Mouse (Mus musculus): ENCODE results near the gene Ramp2. TPM values are rescaled to one million over a fixed set of nuclear protein-coding genes. Genes with fewer than 3 reads are reported as not detected.

Ramp2 gene
- total and polyA plus RNA-seq, 2 experiments from 2014 or later = 66.1 to 111 TPM

DNA sequence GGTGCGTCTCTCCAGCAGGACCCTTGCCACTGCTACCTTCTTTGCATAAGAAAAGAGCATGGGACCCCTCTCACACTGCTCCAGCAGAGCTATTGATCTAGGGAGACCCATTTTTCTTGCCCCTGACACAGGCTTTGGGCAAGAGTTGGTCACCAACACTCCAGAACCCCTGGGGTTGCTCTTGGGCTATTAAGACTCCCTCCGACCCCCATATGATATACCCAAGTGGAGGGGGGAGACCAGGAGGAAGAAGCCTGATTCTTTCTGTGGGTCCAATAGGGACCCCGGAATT lies 18.1 kb downstream of the Ramp2 start:
- no peak overlapping the region for H3K4me2 ChIP-seq (ENCODE audit: low read depth, low read length)
- WGBS = 11% methylated on average over 3 of the region's 3 CpGs
- no peaks in the 10 kb centered on the region for H3K9me3 ChIP-seq (ENCODE audit: low read length)
- TF ChIP-seq CTCF (IDR thresholded peaks at IDR 0.05; ENCODE audit: low read depth) = no peak
- H3K27me3 ChIP-seq (ENCODE audit: insufficient read depth, low read length) = peaks cover 15% of the 10 kb centered on the region
- H3K9ac ChIP-seq (replicated peaks; ENCODE audit: low read length) = no peak overlapping the region
- peaks cover 20% of the 10 kb centered on the region for H3K4me1 ChIP-seq (ENCODE audit: insufficient read depth, low read length)
- DNase-seq (ENCODE audit: low spot score) (no peak), ATAC-seq (no peak)
- no peak overlapping the region for H3K27ac ChIP-seq
- 0 out of 2 replicates have a peak, but pooled peaks cover 1% of the 10 kb centered on the region for H3K36me3 ChIP-seq (ENCODE audit: insufficient read depth, low read length)
- no peak overlapping the region for H3K4me3 ChIP-seq (ENCODE audit: low read length)

DNA sequence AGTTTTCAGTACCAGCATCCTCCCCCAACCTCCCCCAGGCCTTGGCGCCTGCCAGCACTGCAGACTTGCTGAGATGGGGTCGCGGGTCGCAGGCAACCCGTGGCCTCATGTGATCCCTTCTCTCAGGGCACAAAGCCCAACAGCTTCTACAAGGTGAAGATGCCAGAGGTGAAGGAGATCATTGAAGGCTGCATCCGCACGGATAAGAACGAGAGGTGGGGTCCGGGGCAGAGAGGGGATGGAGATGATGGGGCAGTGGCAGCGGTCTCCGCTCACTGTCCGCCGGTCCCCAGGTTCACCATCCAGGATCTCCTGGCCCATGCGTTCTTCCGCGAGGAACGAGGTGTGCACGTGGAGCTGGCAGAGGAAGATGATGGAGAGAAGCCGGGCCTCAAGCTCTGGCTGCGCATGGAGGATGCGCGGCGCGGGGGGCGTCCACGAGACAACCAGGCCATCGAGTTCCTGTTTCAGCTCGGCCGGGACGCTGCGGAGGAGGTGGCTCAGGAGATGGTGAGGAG lies 19.2 kb downstream of the Ramp2 start:
- H3K9ac ChIP-seq (replicated peaks; ENCODE audit: low read length) = peak overlapping the region; percentile 25; the same call in 1 of the 2 replicates
- no peak for TF ChIP-seq CTCF (IDR thresholded peaks at IDR 0.05; ENCODE audit: low read depth)
- H3K4me3 ChIP-seq (ENCODE audit: low read length) = peak overlapping the region; percentile 29
- peaks cover 18% of the 10 kb centered on the region for H3K4me1 ChIP-seq (ENCODE audit: insufficient read depth, low read length)
- 3% methylated on average over 31 of the region's 31 CpGs for WGBS
- no peaks in the 10 kb centered on the region for H3K36me3 ChIP-seq (ENCODE audit: insufficient read depth, low read length)
- no peak overlapping the region for H3K27ac ChIP-seq
- peak overlapping the region; percentile 53 for H3K4me2 ChIP-seq (ENCODE audit: low read depth, low read length)
- peaks cover 15% of the 10 kb centered on the region for H3K27me3 ChIP-seq (ENCODE audit: insufficient read depth, low read length)
- H3K9me3 ChIP-seq (ENCODE audit: low read length) = no peaks in the 10 kb centered on the region
- DNase-seq (ENCODE audit: low spot score) (peak; percentile 11), ATAC-seq (no peak)

DNA sequence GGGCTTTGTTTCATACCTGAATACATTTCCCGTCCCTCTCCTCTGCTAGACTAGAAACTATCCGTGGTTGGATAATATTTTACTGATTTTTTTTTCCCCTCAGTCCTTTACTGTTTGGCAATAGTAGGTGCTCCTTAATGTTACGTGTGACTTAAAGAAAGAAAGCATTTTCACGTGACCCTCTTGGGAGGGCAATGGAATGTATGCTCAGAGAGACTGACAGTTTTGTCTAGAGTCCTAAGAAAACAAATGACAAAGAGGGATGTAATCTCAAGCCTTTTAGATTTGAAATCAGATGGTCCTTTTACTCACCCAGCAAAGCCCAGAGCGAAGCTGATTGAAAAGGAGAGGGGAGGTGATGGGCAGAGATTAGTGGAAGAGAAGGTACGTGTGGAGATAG lies 20.1 kb downstream of the Ramp2 start:
- peak overlapping the region; percentile 53 for H3K4me2 ChIP-seq (ENCODE audit: low read depth, low read length)
- no peak overlapping the region for H3K9ac ChIP-seq (replicated peaks; ENCODE audit: low read length)
- peaks cover 15% of the 10 kb centered on the region for H3K27me3 ChIP-seq (ENCODE audit: insufficient read depth, low read length)
- 23% methylated on average over 6 of the region's 6 CpGs for WGBS
- H3K4me3 ChIP-seq (ENCODE audit: low read length) = no peak overlapping the region
- H3K27ac ChIP-seq = no peak overlapping the region
- no peaks in the 10 kb centered on the region for H3K9me3 ChIP-seq (ENCODE audit: low read length)
- no peak for DNase-seq (ENCODE audit: low spot score)
- ATAC-seq = no peak
- H3K36me3 ChIP-seq (ENCODE audit: insufficient read depth, low read length) = no peaks in the 10 kb centered on the region
- peaks cover 9% of the 10 kb centered on the region for H3K4me1 ChIP-seq (ENCODE audit: insufficient read depth, low read length)
- no peak for TF ChIP-seq CTCF (IDR thresholded peaks at IDR 0.05; ENCODE audit: low read depth)

DNA sequence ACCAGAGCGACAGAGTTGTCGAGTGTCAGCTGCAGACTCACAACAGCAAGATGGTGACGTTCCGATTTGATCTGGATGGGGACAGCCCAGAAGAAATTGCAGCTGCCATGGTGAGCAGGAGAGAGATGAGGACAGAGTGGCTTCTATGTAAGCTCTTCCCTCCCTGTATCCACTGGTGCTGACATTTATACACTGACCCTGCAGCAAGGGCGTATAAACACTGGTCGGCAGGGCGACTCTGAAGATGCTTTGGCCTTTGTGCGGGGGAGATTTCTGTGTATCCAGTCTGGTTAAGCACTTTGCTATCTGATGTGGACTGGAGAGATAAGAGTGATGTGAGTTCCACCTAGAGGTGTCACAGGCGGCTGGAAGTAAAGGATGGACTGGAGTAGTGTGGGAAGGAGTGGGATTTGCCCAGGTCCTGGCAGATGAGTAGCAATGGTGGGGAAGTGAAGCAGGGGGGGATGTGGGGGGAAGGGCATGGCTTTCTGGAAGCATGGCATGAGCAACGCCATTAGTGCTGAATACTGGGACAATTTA lies 23.8 kb downstream of the Ramp2 start:
- H3K9me3 ChIP-seq (ENCODE audit: low read length) = no peaks in the 10 kb centered on the region
- H3K4me3 ChIP-seq (ENCODE audit: low read length) = no peak overlapping the region
- H3K36me3 ChIP-seq (ENCODE audit: insufficient read depth, low read length) = no peaks in the 10 kb centered on the region
- H3K4me1 ChIP-seq (ENCODE audit: insufficient read depth, low read length) = peaks cover 8% of the 10 kb centered on the region
- H3K9ac ChIP-seq (replicated peaks; ENCODE audit: low read length) = no peak overlapping the region
- ATAC-seq (0 out of 2 replicates have a peak, but pooled peaks have one; percentile 66), DNase-seq (ENCODE audit: low spot score) (peak; percentile 64)
- 40% methylated on average over 10 of the region's 10 CpGs for WGBS
- peak overlapping the region; percentile 67; the same call in 1 of the 2 replicates for H3K27ac ChIP-seq
- H3K27me3 ChIP-seq (ENCODE audit: insufficient read depth, low read length) = peaks cover 4% of the 10 kb centered on the region; the same call in 1 of the 2 replicates
- TF ChIP-seq CTCF (IDR thresholded peaks at IDR 0.05; ENCODE audit: low read depth) = no peak
- H3K4me2 ChIP-seq (ENCODE audit: low read depth, low read length) = 0 out of 2 replicates have a peak overlapping the region, but pooled peaks have one; percentile 5

DNA sequence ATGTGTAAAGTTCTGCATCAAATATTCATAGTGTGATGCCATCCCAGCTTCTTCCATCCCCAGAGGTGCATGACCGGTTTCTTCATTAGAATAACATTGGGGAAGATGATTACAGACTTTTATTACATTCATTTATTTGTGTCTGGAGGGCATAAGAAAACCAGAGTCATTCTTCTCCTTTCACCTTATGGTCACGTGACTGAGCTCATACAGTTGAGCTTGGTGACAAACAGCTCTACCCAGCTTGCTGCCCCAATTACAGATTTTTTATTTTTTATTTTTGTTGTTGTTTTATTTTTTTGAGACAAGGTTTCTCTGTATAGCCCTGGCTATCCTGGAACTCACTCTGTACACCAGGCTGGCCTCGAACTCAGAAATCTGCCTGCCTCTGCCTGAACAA lies 26.6 kb downstream of the Ramp2 start:
- no peak overlapping the region for H3K4me3 ChIP-seq (ENCODE audit: low read length)
- H3K9ac ChIP-seq (replicated peaks; ENCODE audit: low read length) = no peak overlapping the region
- H3K27ac ChIP-seq = no peak overlapping the region
- DNase-seq (ENCODE audit: low spot score) (no peak), ATAC-seq (no peak)
- TF ChIP-seq CTCF (IDR thresholded peaks at IDR 0.05; ENCODE audit: low read depth) = no peak
- H3K9me3 ChIP-seq (ENCODE audit: low read length) = no peaks in the 10 kb centered on the region
- no peak overlapping the region for H3K4me2 ChIP-seq (ENCODE audit: low read depth, low read length)
- H3K4me1 ChIP-seq (ENCODE audit: insufficient read depth, low read length) = peaks cover 9% of the 10 kb centered on the region
- no peaks in the 10 kb centered on the region for H3K36me3 ChIP-seq (ENCODE audit: insufficient read depth, low read length)
- no peaks in the 10 kb centered on the region for H3K27me3 ChIP-seq (ENCODE audit: insufficient read depth, low read length)
- 83% methylated on average over 3 of the region's 3 CpGs for WGBS

DNA sequence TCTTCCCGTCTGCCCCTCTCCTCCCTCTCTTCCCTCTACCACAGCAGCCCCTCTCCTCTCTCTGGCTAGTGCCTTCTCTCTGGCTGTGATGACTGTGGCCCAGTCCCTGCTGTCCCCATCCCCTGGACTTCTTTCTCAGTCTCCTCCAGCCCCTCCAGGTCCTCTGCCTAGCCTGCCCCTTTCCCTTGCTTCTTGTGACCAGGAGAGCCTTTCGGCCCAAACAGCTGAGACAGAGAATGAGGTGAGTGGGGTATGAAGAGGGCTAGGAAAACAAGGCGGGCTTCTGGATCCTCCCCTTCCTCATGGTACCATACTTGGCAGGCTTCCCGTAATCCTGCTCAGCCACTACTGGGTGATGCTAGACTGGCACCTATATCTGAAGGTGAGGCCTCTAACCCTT lies 29.5 kb downstream of the Ramp2 start:
- ATAC-seq = no peak

DNA sequence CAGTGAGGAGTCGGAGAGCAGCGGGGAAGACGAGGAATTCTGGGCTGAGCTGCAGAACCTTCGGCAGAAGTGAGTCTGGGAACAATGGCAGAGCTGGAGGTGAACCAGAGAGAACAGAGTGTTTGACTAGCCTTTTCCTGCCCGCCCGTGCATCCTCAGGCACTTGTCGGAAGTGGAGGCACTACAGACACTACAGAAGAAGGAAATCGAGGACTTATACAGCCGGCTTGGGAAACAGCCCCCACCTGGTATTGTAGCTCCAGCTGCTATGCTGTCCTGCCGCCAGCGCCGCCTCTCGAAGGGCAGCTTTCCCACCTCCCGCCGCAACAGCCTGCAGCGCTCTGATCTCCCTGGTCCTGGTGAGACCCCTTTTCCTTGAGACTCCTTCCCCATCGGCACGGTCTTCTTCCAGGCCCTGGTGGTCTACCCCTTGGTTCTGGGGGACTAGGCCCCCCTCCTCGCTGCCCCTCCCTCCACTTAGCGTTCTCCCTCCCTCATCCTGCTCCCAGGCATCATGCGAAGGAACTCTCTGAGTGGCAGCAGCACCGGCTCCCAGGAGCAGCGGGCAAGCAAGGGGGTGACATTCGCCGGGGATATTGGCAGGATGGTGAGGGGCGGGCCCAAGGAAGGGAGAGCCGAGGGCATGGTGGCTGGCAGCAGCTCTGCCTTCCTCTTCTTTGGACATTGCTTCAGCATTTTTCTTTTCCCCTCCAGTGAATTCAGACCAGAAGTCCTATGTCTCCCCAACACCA lies 30.7 kb downstream of the Ramp2 start:
- H3K4me2 ChIP-seq (ENCODE audit: low read depth, low read length) = peak overlapping the region; percentile 8
- no peak for TF ChIP-seq CTCF (IDR thresholded peaks at IDR 0.05; ENCODE audit: low read depth)
- 27% methylated on average over 27 of the region's 27 CpGs for WGBS
- H3K4me1 ChIP-seq (ENCODE audit: insufficient read depth, low read length) = peaks cover 18% of the 10 kb centered on the region
- ATAC-seq (no peak), DNase-seq (ENCODE audit: low spot score) (no peak)
- H3K36me3 ChIP-seq (ENCODE audit: insufficient read depth, low read length) = no peaks in the 10 kb centered on the region
- H3K27ac ChIP-seq = no peak overlapping the region
- no peak overlapping the region; the same call in 1 of the 2 replicates for H3K9ac ChIP-seq (replicated peaks; ENCODE audit: low read length)
- no peaks in the 10 kb centered on the region for H3K27me3 ChIP-seq (ENCODE audit: insufficient read depth, low read length)
- H3K9me3 ChIP-seq (ENCODE audit: low read length) = no peaks in the 10 kb centered on the region
- H3K4me3 ChIP-seq (ENCODE audit: low read length) = no peak overlapping the region

More for the DNA sequence above, 29.5 kb downstream of the Ramp2 start:
- TF ChIP-seq CTCF (IDR thresholded peaks at IDR 0.05; ENCODE audit: low read depth) = no peak
- peaks cover 18% of the 10 kb centered on the region for H3K4me1 ChIP-seq (ENCODE audit: insufficient read depth, low read length)
- H3K9me3 ChIP-seq (ENCODE audit: low read length) = no peaks in the 10 kb centered on the region
- H3K9ac ChIP-seq (replicated peaks; ENCODE audit: low read length) = no peak overlapping the region
- H3K27ac ChIP-seq = no peak overlapping the region
- no peaks in the 10 kb centered on the region for H3K27me3 ChIP-seq (ENCODE audit: insufficient read depth, low read length)
- H3K4me3 ChIP-seq (ENCODE audit: low read length) = no peak overlapping the region
- WGBS = 66% methylated on average over 4 of the region's 4 CpGs
- no peak overlapping the region for H3K4me2 ChIP-seq (ENCODE audit: low read depth, low read length)
- DNase-seq (ENCODE audit: low spot score) = no peak
- no peaks in the 10 kb centered on the region for H3K36me3 ChIP-seq (ENCODE audit: insufficient read depth, low read length)

All from hindbrain, postnatal 0 days (tissue).